Mouse (Mus musculus) adrenal gland, postnatal 0 days (tissue): ENCODE measurements around the gene Siglecg. TPM values are rescaled to one million over a fixed set of nuclear protein-coding genes. Genes with fewer than 3 reads are reported as not detected.

ENCODE experiments used
- microRNA-seq: library from miRNA; unstranded; fragments of <30 nt; microRNA quantifications from one replicate; pipeline ENCODE4, GENCODE M21; 2016; ENCODE audit warnings: borderline replicate concordance; ENCODE audit not compliant: insufficient number of aligned reads
- polyA plus RNA-seq: library from polyadenylated mRNA; unstranded; fragments of >200 nt; fragmentation: Nextera tagmentation; extraction: Ambion mirVana; gene quantifications from 2 replicates; pipeline ENCODE4 v1.2.1, GENCODE M21; 2015

Siglecg gene
- 0.19 and 0.59 TPM in 2 replicates for polyA plus RNA-seq

DNA sequence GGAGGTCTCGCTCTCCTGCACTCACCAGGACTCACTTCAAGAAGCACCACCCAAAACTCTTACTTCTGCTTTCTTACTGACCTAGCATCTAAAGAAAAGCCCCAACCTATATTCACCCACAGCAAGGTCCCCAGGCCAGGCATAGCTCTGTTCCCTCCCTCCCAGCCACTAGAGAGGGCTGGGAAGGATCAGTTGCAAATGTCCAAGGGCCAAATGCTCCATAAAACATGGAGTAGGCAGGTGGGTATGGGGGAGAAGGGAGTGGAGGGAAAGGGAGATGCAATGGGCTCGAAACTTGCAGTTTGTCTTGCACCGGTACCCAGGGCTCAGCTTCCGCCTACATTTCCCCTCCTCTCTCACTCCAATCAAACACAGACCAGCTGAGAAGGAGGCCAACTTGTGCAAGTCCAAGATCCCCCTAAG lies at the start of gene Siglecg:
Siglecg (plus strand) TSS at position 74 of the 423 bp plus-strand sequence.

DNA sequence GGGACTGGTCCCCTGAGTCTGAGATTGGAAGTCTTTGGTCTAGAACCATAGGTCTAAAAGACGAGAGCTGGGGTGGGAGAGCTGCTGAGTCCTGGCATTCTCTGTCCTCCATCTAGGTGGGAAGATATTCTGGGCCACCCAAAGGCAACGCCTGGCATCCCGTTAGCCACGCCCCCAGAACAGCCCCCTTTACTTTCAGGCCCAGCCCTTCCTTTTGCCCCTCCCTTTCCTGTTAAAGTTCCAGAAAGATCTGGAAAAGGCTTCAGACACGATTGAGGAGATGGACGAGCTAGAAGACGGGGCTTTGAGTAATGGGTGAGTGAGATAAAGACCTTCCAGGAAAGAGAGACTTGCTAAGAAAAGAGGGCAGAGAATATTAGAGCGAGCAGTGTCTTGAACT lies 19.4 kb downstream of the Siglecg start, which contains the start of gene Lim2:
Lim2 (plus strand) TSS at position 265 of the 400 bp plus-strand sequence.

DNA sequence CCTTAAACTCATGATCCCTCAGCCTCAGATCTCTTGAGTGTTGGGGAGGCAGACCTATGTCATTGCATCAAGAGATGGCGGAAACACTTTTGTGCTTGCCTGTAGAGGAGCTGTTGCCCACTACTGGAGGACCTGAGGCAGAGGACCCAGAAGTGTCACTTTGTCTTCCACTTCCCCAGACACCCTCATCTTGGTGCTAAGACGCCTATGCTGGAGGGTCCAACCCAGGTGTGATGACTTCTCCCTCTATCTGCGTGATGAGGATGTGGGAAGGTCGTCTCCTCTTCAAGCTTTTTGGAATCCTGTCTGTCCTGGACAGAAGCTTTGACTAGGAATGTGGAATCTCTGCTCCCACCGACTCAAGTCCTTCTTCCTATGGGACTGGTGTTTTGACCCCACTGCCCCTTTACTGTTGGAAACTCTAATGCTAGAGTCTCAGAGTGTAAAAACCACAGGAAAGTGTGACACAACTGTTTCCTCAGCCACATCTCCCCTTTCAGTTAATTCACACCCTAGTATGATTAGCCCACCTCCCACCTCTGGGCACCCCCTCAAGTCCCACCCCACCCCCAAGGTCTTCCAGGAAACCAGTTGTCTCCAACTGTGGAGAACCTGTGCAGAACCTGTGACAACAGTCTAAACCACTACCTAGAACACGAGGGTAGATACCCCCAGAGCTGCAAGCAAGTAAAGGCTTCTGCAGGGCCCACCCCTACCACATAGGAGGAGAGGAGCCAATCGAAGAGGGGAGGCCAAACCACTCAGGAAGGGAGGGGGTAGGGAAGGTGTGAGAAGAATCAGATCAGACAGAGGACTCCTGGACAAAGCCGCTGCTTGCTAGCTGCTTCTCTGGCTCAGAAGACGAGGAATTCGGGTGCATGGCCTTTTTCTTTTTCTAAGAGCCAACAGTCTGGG lies 28.6 kb downstream of the Siglecg start, which contains the start of gene Nkg7:
Nkg7 (plus strand) TSS at position 733 of the 915 bp plus-strand sequence.

DNA sequence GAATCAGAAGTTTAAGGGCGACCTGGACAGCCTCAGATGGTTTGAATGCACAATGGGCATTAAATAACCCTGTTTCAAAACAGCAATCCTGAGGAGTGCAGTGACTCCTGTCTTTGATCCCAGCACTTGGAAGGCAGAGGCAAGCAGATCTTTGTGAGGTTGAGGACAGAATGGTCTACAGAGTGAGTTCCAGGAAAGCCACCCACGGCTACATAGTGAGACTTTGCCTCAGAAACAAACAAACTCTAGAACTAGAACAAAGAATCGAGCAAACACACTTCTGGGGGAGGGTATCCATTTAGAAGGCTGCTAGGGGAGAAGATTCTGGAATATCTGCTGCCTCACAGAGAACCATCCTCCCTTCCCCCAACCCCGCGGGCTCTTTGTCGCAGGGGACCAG lies 32.5 kb downstream of the Siglecg start, which contains the start of gene Cldnd2:
Cldnd2 (plus strand) TSS at position 301 of the 400 bp plus-strand sequence.

DNA sequence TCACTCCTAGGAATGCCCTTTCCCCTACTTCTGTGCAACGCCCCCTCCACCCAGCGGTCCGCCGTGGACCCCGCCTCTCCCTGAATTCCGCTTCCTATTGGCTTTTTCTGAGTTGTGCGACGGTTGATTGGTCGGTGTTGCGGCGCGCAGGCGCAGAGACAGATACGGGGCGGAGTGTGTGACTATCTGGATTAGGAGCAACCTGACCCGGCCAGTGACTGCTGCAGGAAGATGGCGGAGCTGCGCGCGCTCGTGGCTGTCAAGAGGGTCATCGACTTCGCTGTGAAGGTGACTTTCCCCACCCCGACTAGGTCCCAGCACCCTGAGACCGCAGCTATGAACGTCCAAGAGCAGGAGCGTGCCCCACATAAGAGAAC lies 35.9 kb downstream of the Siglecg start, which contains the start of the genes Etfb and Gm45233:
Etfb (plus strand) TSS at position 167 of the 377 bp plus-strand sequence.
Gm45233 (plus strand) TSS at position 212 of the 377 bp plus-strand sequence.

DNA sequence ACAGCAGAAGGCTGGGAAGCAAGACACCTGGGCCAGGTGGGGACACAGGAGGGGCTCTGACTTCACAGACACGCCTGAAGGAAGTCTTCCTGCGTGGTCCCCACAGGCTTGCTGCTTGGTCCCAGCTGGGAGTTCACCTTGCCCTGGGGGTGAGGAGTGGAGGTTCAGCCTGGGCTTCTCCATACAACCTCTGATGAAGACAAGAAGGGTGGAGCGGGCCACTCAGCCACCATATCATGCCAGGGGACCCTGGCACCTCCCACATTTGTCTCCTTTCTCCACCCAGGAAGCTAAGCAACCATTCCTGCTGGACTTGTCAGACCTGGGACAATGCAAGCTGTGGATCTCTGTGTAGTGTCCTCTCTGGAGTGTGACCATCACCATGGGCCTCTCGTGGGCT lies 54.8 kb downstream of the Siglecg start, which contains the start of gene Vsig10l:
Vsig10l (plus strand) TSS at position 301 of the 400 bp plus-strand sequence.

Small RNA genes lying within 50 kb of the gene (microRNA-seq; reads per million reads assigned to microRNA genes)
- gene Mir7051 = not detected

Other genes with a start within 250 kb of the Siglecg start
- gene Zfp715, start 94.9 kb upstream of the Siglecg start, polyA plus RNA-seq = 13.5 and 13.8 TPM in 2 replicates
- gene Siglecf, start 56.9 kb upstream of the Siglecg start, polyA plus RNA-seq = 0.08 and 0.28 TPM in 2 replicates
- gene Lim2, start 19.5 kb downstream of the Siglecg start, polyA plus RNA-seq = not detected in 2 replicates
- 0.95 and 2.4 TPM in 2 replicates for gene Nkg7, start 28.9 kb downstream of the Siglecg start, polyA plus RNA-seq
- gene Cldnd2, start 32.6 kb downstream of the Siglecg start, polyA plus RNA-seq = not detected in 2 replicates
- gene Etfb, start 35.9 kb downstream of the Siglecg start, polyA plus RNA-seq = 379 and 383 TPM in 2 replicates
- 0.18 and 0.69 TPM in 2 replicates for gene Gm45233, start 35.9 kb downstream of the Siglecg start, polyA plus RNA-seq
- gene Vsig10l, start 54.9 kb downstream of the Siglecg start, polyA plus RNA-seq = 5.1 and 6.0 TPM in 2 replicates
- 0.26 and 0.65 TPM in 2 replicates for gene Iglon5, start 81.9 kb downstream of the Siglecg start, polyA plus RNA-seq
- not detected in 2 replicates for gene 4931406B18Rik, start 97.7 kb downstream of the Siglecg start, polyA plus RNA-seq
- gene Cd33, start 136.2 kb downstream of the Siglecg start, polyA plus RNA-seq = 1.3 and 2.0 TPM in 2 replicates
- gene Zfp658, start 154.1 kb downstream of the Siglecg start, polyA plus RNA-seq = 1.6 and 2.8 TPM in 2 replicates
- 7.7 and 9.8 TPM in 2 replicates for gene Zfp719, start 171.4 kb downstream of the Siglecg start, polyA plus RNA-seq
- gene Zfp819, start 199.0 kb downstream of the Siglecg start, polyA plus RNA-seq = not detected in 2 replicates
- 0.28 TPM in 1 of 2 replicates, not detected in the other for gene Ceacam18, start 226.5 kb downstream of the Siglecg start, polyA plus RNA-seq